Mouse (Mus musculus): Measurements from ENCODE around the gene Figla. TPM values are rescaled to one million over a fixed set of nuclear protein-coding genes. Genes with fewer than 3 reads are reported as not detected.

Gene Figla
- polyA plus RNA-seq, 2 experiments = not detected

- Histone ChIP-seq H3K4me3 (replicated peaks; ENCODE audit: low read length) (no peak overlapping the region), H3K4me1 (ENCODE audit: control insufficient read depth, insufficient read depth, low read length) (no peaks in the 10 kb centered on the region), H3K9me3 (ENCODE audit: control insufficient read depth, low read length) (no peaks in the 10 kb centered on the region), H3K27me3 (ENCODE audit: control insufficient read depth, insufficient read depth, low read length) (no peaks in the 10 kb centered on the region), H3K36me3 (ENCODE audit: control insufficient read depth, insufficient read depth, low read length) (no peaks in the 10 kb centered on the region), H3K9ac (ENCODE audit: low read depth, low read length, severe bottlenecking) (no peak overlapping the region), H3K4me2 (replicated peaks; ENCODE audit: low read depth, low read length, severe bottlenecking) (no peak overlapping the region), H3K27ac (replicated peaks; ENCODE audit: low read depth, low read length) (no peak overlapping the region)
- DNase-seq (ENCODE audit: low spot score) (no peak), ATAC-seq (ENCODE audit: low FRiP score, low read depth) (no peak)
- TF ChIP-seq POLR2A (IDR thresholded peaks at IDR 0.05; ENCODE audit: borderline replicate concordance, extremely low read depth, insufficient read depth, insufficient read length) = no peak
- 80% methylated on average over 5 of the region's 5 CpGs for WGBS
Observed at GRCm38 (mm10) chr6:86048509-86048908, 32.5 kb downstream of the Figla start.

- Histone ChIP-seq H3K27ac (replicated peaks; ENCODE audit: low read depth, low read length) (no peak overlapping the region), H3K27me3 (ENCODE audit: control insufficient read depth, insufficient read depth, low read length) (no peaks in the 10 kb centered on the region), H3K4me3 (replicated peaks; ENCODE audit: low read length) (no peak overlapping the region), H3K4me2 (replicated peaks; ENCODE audit: low read depth, low read length, severe bottlenecking) (no peak overlapping the region), H3K36me3 (ENCODE audit: control insufficient read depth, insufficient read depth, low read length) (no peaks in the 10 kb centered on the region), H3K4me1 (ENCODE audit: control insufficient read depth, insufficient read depth, low read length) (no peaks in the 10 kb centered on the region), H3K9ac (ENCODE audit: low read depth, low read length, severe bottlenecking) (no peak overlapping the region), H3K9me3 (ENCODE audit: control insufficient read depth, low read length) (no peaks in the 10 kb centered on the region)
- ATAC-seq (ENCODE audit: low FRiP score, low read depth) (no peak), DNase-seq (ENCODE audit: low spot score) (no peak)
- no peak for TF ChIP-seq POLR2A (IDR thresholded peaks at IDR 0.05; ENCODE audit: borderline replicate concordance, extremely low read depth, insufficient read depth, insufficient read length)
- WGBS = 59% methylated on average over 6 of the region's 6 CpGs
Observed at GRCm38 (mm10) chr6:86050586-86051268, 34.8 kb downstream of the Figla start.

- no peak overlapping the region for H3K4me3 ChIP-seq (replicated peaks; ENCODE audit: low read length)
- H3K36me3 ChIP-seq (ENCODE audit: control insufficient read depth, insufficient read depth, low read length) = no peaks in the 10 kb centered on the region
- ATAC-seq (ENCODE audit: low FRiP score, low read depth) = no peak
- H3K4me2 ChIP-seq (replicated peaks; ENCODE audit: low read depth, low read length, severe bottlenecking) = no peak overlapping the region
- H3K27me3 ChIP-seq (ENCODE audit: control insufficient read depth, insufficient read depth, low read length) = no peaks in the 10 kb centered on the region
- H3K4me1 ChIP-seq (ENCODE audit: control insufficient read depth, insufficient read depth, low read length) = no peaks in the 10 kb centered on the region
- no peak for TF ChIP-seq POLR2A (IDR thresholded peaks at IDR 0.05; ENCODE audit: borderline replicate concordance, extremely low read depth, insufficient read depth, insufficient read length)
- no peak overlapping the region for H3K9ac ChIP-seq (ENCODE audit: low read depth, low read length, severe bottlenecking)
- DNase-seq (ENCODE audit: low spot score) = no peak
- no peaks in the 10 kb centered on the region for H3K9me3 ChIP-seq (ENCODE audit: control insufficient read depth, low read length)
- 47% methylated on average over 7 of the region's 7 CpGs for WGBS
- H3K27ac ChIP-seq (replicated peaks; ENCODE audit: low read depth, low read length) = no peak overlapping the region
Observed at GRCm38 (mm10) chr6:86052032-86052459, 36.1 kb downstream of the Figla start.

DNA sequence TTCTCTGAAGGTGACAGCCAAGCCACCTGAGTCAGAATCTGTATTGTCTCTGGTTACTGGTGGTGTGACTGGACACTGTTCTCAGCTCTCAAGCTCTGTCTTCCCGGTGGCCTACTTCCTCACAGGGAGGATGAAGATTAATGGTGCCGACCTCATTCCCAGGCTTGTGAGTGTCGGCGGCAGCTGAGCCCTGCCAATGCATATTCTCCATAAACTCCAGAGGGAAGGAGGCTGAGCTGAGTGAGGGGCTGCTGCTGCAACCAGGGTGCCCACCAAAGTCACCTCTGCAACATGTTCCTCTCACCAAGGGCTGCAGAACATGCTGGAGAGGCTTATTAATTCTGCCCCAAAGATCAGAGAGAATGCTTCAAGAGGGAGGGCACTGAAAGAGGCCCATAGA lies 36.6 kb downstream of the Figla start:
- Histone ChIP-seq H3K9me3 (ENCODE audit: control insufficient read depth, low read length) (no peaks in the 10 kb centered on the region), H3K4me1 (ENCODE audit: control insufficient read depth, insufficient read depth, low read length) (no peaks in the 10 kb centered on the region), H3K27me3 (ENCODE audit: control insufficient read depth, insufficient read depth, low read length) (no peaks in the 10 kb centered on the region), H3K4me2 (replicated peaks; ENCODE audit: low read depth, low read length, severe bottlenecking) (no peak overlapping the region), H3K36me3 (ENCODE audit: control insufficient read depth, insufficient read depth, low read length) (no peaks in the 10 kb centered on the region), H3K4me3 (replicated peaks; ENCODE audit: low read length) (no peak overlapping the region), H3K9ac (ENCODE audit: low read depth, low read length, severe bottlenecking) (no peak overlapping the region), H3K27ac (replicated peaks; ENCODE audit: low read depth, low read length) (no peak overlapping the region)
- TF ChIP-seq POLR2A (IDR thresholded peaks at IDR 0.05; ENCODE audit: borderline replicate concordance, extremely low read depth, insufficient read depth, insufficient read length) = no peak
- DNase-seq (ENCODE audit: low spot score) = no peak
- 32% methylated on average over 4 of the region's 4 CpGs for WGBS
- ATAC-seq (ENCODE audit: low FRiP score, low read depth) = no peak

- Histone ChIP-seq H3K4me1 (ENCODE audit: control insufficient read depth, insufficient read depth, low read length) (no peaks in the 10 kb centered on the region), H3K4me2 (replicated peaks; ENCODE audit: low read depth, low read length, severe bottlenecking) (no peak overlapping the region), H3K27ac (replicated peaks; ENCODE audit: low read depth, low read length) (no peak overlapping the region), H3K9ac (ENCODE audit: low read depth, low read length, severe bottlenecking) (no peak overlapping the region), H3K27me3 (ENCODE audit: control insufficient read depth, insufficient read depth, low read length) (no peaks in the 10 kb centered on the region), H3K36me3 (ENCODE audit: control insufficient read depth, insufficient read depth, low read length) (no peaks in the 10 kb centered on the region), H3K4me3 (replicated peaks; ENCODE audit: low read length) (no peak overlapping the region), H3K9me3 (ENCODE audit: control insufficient read depth, low read length) (no peaks in the 10 kb centered on the region)
- no peak for TF ChIP-seq POLR2A (IDR thresholded peaks at IDR 0.05; ENCODE audit: borderline replicate concordance, extremely low read depth, insufficient read depth, insufficient read length)
- DNase-seq (ENCODE audit: low spot score) (no peak), ATAC-seq (ENCODE audit: low FRiP score, low read depth) (no peak)
- WGBS = 50% methylated on average over 4 of the region's 4 CpGs
Observed at GRCm38 (mm10) chr6:86053099-86053498, 37.1 kb downstream of the Figla start.
